Mouse (Mus musculus) bone marrow macrophage, adult 2 months (primary cell): ENCODE measurements at regions not wholly inside any gene's neighbourhood (a gene's known extent, or its start where the extent isn't known, plus 50 kb on each side); places are given as distances from the start of the nearest gene placed in this dataset.

Experiments
- H3K27ac ChIP-seq: 2 replicates; pipeline ENCODE4 v1.5.1; 2012; ENCODE audit warnings: low read depth, low read length; ENCODE audit not compliant: insufficient read depth
- H3K4me1 ChIP-seq: 2 replicates; pipeline ENCODE4 v1.6.1; 2012; ENCODE audit warnings: low read length; ENCODE audit not compliant: control insufficient read depth, insufficient read depth
- H3K4me3 ChIP-seq: 2 replicates; pipeline ENCODE4 v1.5.1; 2012; ENCODE audit warnings: mild to moderate bottlenecking, low read length, moderate library complexity; ENCODE audit not compliant: insufficient read depth
- CTCF ChIP-seq: IDR thresholded peaks from 2 replicates; pipeline ENCODE4 v1.5.1; 2012; ENCODE audit warnings: low read depth, mild to moderate bottlenecking, low read length, moderate library complexity
- POLR2A ChIP-seq: IDR thresholded peaks from 2 replicates; pipeline ENCODE4 v1.6.1; 2012; ENCODE audit warnings: mild to moderate bottlenecking, low read depth, low read length, borderline replicate concordance

GRCm38 (mm10) chr8:11145251-11145650, 137.0 kb upstream of the Irs2 start:
- no peak for TF ChIP-seq POLR2A
- no peak for TF ChIP-seq CTCF
- H3K4me3 ChIP-seq = no peak overlapping the region
- H3K4me1 ChIP-seq = no peaks in the 10 kb centered on the region
- no peak overlapping the region for H3K27ac ChIP-seq

- Histone ChIP-seq H3K4me1 (peaks cover 8% of the 10 kb centered on the region), H3K27ac (no peak overlapping the region), H3K4me3 (no peak overlapping the region)
- TF ChIP-seq CTCF (no peak), POLR2A (no peak)
These were observed 132.3 kb upstream of the Irs2 start for GRCm38 (mm10) chr8:11140566-11140965.

GRCm38 (mm10) chr8:11139294-11139693, 131.0 kb upstream of the Irs2 start:
- Histone ChIP-seq H3K4me3 (no peak overlapping the region), H3K4me1 (peaks cover 8% of the 10 kb centered on the region), H3K27ac (no peak overlapping the region)
- TF ChIP-seq CTCF (no peak), POLR2A (no peak)

GRCm38 (mm10) chr8:11138302-11139020, 130.2 kb upstream of the Irs2 start:
- Histone ChIP-seq H3K4me3 (no peak overlapping the region), H3K27ac (no peak overlapping the region), H3K4me1 (peaks cover 8% of the 10 kb centered on the region)
- TF ChIP-seq CTCF (no peak), POLR2A (no peak)

GRCm38 (mm10) chr8:11136566-11136965, 128.3 kb upstream of the Irs2 start:
- TF ChIP-seq POLR2A = no peak
- TF ChIP-seq CTCF = no peak

GRCm38 (mm10) chr8:11135135-11135534, 126.9 kb upstream of the Irs2 start:
- Histone ChIP-seq H3K27ac (no peak overlapping the region), H3K4me1 (peaks cover 8% of the 10 kb centered on the region), H3K4me3 (no peak overlapping the region)
- TF ChIP-seq POLR2A (no peak), CTCF (no peak)

More at GRCm38 (mm10) chr8:11136566-11136965, 128.3 kb upstream of the Irs2 start:
- no peak overlapping the region for H3K27ac ChIP-seq
- H3K4me3 ChIP-seq = no peak overlapping the region
- peaks cover 8% of the 10 kb centered on the region for H3K4me1 ChIP-seq

GRCm38 (mm10) chr8:11134562-11134961, 126.3 kb upstream of the Irs2 start:
- Histone ChIP-seq H3K4me3 (no peak overlapping the region), H3K27ac (no peak overlapping the region), H3K4me1 (peaks cover 8% of the 10 kb centered on the region)
- TF ChIP-seq CTCF (no peak), POLR2A (no peak)

GRCm38 (mm10) chr8:11119030-11119634, 110.9 kb upstream of the Irs2 start:
- Histone ChIP-seq H3K4me1 (peaks cover 6% of the 10 kb centered on the region; the same call in 1 of the 2 replicates), H3K4me3 (no peak overlapping the region), H3K27ac (no peak overlapping the region)
- TF ChIP-seq POLR2A = no peak
- no peak for TF ChIP-seq CTCF

- no peak overlapping the region for H3K27ac ChIP-seq
- no peak overlapping the region for H3K4me3 ChIP-seq
- H3K4me1 ChIP-seq = peaks cover 22% of the 10 kb centered on the region
- TF ChIP-seq POLR2A = no peak
- TF ChIP-seq CTCF = no peak
These were observed 108.3 kb upstream of the Irs2 start for GRCm38 (mm10) chr8:11116534-11116933.

GRCm38 (mm10) chr8:11115210-11115609, 107.0 kb upstream of the Irs2 start:
- H3K4me3 ChIP-seq = no peak overlapping the region
- H3K27ac ChIP-seq = no peak overlapping the region
- peaks cover 23% of the 10 kb centered on the region for H3K4me1 ChIP-seq
- no peak for TF ChIP-seq POLR2A
- no peak for TF ChIP-seq CTCF
